Mouse (Mus musculus) erythroid progenitor cell, adult 5-6 weeks (primary cell): ENCODE results near the gene Gpr108. TPM values are rescaled to one million over a fixed set of nuclear protein-coding genes. Genes with fewer than 3 reads are reported as not detected.
A peak's percentile ranks its signal among the peaks of the same experiment; 100 is the strongest.

Experiments used
- ATAC-seq: replicated peaks from 2 replicates; pipeline ENCODE4 v1.8.0; 2016; ENCODE audit warnings: moderate number of reproducible peaks, mild to moderate bottlenecking, moderate TSS enrichment, inconsistent platforms; ENCODE audit not compliant: poor library complexity, low FRiP score, severe bottlenecking
- total RNA-seq, 2 experiments: library from RNA; stranded (forward) in 1 of 2; stranded (reverse) in 1 of 2; fragments of 150-400 nt in 1 of 2; fragments of 186-747, 209-891 nt in 1 of 2; gene quantifications; 2 replicates each; pipeline versions ENCODE4 v1.2.3 to v1.2.4; 2015 to 2017; ENCODE audit warnings: low replicate concordance in 2 of 2

Gpr108 gene
- total RNA-seq, 2 experiments from 2014 or later, result 4.4 to 10.1 TPM

DNA sequence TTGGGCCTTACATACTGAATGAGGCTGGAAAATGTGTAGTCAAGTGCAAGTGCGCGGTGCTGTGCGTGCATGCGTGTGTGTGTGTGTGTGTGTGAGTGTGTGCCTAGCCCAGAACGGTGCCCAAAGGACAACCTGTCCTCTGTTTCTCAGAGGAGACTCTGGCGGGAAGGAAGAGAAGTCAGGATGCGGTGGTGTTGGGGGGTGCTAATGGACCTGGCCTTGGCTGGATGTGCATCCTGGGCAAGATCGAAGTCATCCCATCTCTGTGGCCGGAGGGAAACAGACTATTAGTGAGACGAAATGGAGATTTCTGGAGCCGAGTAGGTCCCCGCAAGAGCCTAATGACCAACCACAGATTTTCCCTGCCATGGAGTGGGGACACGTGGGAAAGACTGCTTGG, 525 bp upstream of the Gpr108 start:
- no peak for ATAC-seq

DNA sequence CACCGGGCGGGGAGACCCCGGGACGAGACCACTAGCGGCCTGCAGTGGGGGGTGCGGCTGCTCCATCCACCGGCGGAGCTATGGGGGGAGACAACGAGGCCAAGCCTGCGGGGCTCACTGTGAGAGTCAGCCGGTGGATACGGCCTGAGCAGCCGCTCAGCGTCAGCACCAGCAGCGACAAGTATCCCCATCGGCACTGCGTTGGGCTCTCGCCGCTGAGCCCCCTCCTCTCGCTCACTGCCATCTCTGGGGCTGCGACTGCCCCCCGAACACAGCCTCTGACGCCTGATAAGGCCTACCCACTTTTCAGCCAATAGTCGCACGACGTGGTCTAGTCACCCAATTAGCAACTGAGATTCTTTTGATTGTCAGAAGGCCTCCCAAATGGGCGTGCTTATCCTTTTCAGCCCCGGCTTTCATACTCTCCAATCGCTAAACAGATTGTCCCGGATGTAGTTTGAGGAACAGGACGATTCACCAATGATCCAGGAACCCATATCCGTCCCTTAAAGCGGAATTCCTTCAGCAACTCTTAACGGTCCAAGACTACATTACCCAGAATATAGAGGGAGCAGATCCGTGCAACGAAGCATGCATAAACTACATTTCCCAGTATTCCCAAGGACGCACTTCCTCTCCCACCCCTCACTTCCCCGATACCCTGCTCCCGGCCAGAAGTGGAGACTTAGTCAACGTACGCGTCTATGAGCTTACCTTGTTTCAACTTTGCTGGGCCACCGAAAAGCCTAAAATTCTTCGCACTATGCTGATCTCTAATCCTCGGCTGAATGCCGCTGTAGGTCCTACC, 649 bp downstream of the Gpr108 start:
- ATAC-seq, result peak; percentile 85

DNA sequence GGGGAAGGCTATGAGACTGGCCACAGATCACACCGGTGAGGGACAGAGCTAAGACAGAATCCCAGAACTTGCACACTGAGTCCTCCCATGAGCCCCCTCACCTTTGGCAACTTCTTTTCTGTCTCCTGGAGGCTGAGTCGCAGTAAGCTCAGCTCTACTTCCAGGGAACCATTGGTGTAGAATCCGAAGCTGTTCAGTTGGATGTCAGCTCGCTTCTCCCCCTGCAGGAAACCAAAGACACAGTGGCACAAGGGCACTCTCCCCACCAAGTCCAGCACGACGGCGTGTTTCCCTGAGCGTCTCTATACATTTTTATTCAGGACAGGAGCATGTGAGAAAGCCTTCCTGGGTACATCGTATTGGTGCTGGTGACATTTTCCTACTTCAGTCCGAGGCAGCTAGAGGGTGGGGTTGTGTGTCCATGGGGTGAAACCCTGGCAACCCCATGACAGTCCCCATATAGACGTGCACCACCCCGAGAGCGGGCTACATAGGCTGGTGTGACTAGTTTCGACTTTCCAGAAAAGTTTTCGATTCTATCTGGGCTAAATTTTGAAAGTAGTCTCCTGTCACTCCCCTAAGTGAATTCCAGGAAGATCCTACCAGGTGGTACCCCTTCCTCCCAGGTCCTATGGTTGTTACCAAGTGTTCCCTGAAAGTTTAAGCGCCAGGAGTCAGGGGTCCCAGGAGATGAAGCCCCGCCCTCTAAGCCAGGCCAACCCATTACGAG, 1.4 kb downstream of the Gpr108 start:
- no peak for ATAC-seq

DNA sequence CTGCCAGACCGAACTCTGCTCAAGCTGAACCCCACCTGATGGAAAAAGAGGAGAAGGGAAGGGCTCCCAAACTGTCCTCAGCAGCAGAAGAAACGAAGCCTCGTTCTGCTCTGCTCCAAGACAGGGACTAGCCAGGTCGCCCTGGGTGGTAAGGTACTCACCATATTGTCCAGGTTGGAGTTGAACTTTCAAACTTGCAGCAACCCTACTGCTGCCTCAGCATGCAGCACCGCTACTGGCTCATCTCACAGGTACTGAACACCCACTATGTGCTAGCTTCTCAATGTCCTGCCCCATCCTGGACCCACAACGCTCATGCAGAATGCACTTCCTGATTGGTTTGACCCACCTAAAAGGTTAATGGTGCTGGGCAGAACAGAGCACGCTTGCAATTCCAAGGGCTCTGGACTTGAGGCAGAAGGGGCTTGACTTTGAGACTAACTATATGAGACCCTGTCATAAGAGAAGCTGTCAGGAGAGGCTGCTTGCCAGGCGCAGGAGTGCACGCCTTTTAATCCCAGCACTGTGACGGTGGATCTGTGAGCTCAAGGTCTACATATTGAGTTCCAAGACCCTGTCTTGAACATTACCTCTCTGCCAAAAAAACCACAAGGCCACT, 2.8 kb downstream of the Gpr108 start:
- no peak for ATAC-seq

DNA sequence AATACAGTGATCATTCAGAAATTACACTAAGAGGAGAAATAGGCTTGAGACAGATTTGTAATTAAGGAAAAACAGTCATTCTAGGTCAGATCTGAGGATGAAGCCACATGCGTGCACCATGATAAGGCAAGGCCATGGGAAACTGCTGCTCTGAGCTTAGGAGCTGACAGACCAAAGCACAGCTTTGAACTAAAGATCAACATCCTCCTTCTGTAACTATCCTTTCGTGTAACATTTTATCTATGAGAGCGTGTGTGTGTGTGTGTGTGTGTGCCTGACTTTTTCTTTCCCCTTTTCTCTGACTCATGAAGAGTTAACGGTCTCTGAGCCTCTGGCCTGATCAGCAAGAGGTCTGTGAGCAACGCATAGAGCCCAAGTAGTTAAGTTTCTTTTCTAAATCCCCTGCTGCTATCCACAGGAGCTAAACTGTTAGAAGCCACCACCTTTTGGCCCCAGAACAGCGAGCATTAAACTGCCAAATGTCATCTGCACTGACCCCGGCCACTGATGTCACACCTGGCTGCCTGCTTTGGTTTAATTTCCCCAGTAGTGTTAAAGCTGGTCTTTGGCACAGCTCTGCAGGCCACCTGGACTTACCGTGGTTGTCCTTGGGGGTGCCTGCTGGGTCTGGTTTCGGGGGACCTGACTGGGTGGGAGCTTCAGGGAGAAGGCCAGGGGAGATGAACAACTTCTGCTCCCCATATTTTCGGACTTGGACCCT, 4.4 kb downstream of the Gpr108 start:
- no peak for ATAC-seq

DNA sequence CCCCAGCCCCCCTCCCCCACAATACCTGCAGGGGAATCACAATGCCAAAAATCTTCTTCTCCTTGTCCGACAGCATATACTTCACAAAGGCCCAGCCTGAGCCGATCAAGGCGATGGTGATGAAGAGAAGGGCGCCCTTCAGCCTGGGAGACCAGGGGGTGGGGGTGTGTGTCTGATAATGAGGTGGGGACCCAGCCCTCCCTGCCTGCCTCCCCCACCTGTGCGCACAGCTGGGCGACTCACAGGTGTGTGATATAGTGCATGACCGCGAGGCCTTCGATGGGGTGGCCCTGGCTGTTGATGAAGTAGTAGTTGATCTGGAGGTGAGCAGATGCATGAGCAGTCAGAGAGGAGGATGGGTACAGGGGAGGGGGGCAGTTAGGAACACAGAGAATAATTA, 11.1 kb downstream of the Gpr108 start:
- no peak for ATAC-seq

DNA sequence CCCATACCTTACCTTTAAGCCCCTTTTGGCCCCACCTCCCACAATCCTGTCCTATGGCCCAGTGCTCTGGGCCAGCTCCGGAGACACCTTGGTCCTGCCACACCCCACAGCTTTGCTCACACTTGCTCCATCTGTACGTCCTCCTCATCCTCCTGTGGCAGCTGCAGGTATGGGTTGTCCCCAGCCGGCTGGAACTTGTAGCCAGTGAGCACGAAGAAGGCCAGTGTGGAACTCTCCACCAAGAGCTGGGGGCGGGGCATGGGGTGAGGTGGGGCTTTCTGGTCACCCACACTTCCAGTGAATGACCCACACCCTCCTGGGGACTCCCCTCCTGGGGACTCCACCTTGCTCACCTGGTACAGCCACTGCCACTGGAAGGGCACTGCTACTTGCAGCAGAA, 12.4 kb downstream of the Gpr108 start:
- ATAC-seq, result no peak

DNA sequence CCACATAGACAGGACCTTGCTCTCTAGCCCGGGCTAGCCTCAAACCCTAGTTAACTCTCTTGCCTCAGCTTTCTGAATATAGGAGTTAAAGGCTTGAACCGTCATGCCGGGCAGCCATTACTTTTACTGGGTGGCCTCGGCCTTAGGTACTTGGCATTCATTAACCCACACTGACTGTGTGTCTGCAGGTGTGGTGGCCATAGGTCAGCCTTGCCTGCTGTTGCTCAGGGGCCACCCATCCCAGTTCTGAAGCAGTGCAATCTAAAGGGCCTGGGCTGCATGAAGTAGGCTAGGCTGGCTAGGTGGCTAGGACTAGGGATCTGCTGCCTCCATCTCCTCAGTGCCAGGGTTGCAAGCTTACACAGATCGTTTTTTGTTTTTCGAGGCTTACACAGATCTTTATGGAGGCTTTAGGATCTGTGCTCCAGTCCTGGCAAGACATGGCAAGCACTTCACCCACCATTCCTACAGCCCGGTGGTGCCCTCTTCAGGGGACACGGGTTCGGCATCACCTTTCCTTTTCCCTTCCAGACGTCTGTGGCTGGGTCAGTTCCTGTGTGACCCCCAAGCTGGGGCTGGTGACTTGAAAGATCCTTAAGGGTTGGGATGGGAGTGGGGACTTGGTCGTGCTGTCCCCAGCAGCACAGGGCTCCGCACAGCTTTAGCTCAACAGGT, 13.9 kb downstream of the Gpr108 start:
- ATAC-seq, result no peak

DNA sequence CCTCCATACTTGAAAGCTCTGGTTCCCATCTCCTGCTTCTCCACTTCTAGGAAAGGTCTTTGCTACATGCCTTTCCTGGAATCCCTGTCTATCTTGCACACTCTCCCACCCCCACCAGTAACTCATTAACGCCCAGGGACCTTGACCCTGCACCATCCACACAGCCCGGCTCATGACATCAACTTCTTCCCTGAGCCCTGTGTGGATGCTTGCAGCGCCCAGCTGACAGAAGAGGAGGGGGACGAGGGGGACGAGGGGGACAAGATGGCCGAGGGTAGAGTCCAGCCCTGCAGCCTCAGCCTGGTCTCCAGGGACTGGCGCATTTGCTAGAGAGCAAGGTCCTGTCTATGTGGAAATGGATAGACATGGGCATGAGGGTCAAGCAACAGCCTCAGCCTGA, 15.2 kb downstream of the Gpr108 start:
- no peak for ATAC-seq

DNA sequence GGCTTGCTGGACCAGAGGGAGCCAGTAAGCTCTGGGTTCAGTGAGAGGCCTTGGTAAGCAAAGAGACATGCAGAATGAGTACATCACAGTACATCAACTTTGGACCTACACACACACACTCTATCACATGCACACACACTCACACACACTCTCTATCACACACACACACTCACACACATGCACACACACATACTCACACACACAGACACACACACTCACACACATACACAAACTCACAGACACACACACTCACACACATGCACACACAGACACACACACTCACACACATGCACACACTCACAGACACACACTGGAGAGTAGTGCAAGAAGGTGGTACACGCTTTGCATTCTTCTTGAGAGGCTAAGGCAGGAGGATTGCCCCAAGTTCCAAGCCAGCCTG, 16.0 kb downstream of the Gpr108 start:
- no peak for ATAC-seq

DNA sequence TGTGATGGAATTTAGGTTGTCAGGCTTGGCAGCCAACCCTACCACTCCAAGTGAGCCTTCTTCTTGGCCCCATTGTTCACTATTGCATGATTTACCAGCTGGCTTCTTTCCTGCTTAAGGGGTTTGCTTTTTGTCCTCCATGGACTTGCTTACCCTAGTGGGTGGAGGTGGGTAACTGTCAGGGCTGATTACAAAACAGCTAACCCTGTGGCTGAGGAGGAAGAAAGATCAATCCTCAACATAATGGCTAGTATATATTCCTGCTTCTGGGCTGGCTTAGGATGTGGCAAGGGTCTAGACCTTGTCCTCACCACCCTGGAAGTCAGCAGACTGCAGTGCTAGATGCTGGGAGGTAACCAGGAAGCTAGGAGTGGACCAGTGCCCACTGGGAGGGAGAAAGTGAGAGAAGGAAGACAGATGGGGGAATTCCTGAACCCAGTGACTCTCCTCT, 16.9 kb downstream of the Gpr108 start:
- ATAC-seq, result no peak

DNA sequence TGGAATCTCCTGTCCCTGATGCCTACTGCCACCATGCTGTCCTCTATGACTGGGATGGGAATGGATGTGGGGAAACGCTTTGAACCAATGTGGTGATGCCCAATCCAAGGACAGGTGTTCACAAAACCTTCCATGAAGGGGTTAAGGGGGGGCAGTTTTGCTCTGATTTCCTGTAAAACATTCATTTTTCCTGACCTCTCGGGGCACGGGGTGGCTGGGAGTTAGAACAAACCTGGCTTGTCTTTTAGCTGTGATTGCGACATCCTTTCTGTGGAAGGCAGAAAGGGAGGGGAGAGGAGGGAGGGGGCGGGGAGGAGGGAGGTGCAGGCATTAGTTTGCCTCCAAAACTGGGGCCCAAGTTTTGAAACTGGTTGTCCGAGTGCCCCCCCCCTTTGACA, 17.5 kb downstream of the Gpr108 start:
- no peak for ATAC-seq

DNA sequence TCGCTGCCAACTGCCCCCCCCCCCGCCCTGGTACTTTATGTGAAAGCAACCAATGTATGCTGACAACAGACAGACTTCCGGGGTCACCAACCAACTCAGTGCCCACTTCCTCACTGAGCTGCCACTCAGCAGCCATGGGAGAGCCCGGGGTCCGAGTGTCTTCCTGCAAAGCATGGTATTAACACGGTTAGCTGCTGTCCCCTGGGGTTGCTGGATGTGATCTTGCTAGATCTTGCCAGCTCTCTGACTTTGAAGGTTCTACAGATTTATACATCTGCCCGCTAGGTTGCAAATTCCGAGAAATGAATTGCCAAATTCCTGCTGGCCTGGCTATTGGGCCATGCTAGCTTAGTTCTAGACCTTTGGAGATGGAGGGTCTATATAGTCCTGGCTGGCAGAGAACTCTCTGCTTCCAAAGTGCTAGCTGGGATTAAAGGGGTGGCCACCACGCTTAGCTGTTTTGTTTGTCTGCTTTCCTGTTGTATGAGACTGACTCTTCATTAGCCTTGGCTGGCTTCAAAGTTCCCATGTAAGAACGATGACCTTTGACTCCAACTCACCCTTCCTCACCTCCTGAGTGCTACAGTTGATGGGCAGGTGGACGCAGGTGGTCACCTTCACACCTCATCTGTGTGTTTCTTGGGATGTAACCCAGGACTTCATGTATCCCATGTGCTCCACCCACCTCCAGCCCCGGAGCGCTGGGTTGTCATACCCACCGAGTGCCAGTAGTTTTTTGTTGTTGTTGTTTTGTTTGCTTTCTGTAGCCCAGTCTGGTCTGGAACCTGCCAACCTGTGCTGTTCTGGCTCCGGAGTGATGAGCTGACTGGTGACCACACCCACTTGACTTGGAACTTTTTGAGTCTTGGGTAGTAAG, 18.2 kb downstream of the Gpr108 start:
- ATAC-seq, result no peak

DNA sequence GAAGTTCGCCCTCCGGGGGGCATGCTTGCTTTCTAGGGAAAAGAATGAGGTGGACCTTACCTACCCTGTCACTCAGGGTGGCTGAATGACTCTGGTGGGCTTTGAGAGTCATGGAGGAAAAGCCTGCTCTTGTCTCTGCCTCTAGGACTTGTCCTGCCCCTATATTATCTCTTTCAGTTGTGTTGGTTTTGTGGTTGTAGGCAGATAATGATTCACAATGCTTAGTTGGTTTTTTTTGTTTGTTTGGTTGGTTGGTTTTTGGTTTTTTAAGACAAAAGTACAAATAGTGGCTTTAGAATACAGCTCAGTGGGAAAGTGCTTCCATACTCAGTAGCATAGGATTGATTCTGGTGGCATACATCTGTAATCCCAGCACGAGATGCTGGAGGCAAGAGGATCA, 19.4 kb downstream of the Gpr108 start:
- no peak for ATAC-seq

DNA sequence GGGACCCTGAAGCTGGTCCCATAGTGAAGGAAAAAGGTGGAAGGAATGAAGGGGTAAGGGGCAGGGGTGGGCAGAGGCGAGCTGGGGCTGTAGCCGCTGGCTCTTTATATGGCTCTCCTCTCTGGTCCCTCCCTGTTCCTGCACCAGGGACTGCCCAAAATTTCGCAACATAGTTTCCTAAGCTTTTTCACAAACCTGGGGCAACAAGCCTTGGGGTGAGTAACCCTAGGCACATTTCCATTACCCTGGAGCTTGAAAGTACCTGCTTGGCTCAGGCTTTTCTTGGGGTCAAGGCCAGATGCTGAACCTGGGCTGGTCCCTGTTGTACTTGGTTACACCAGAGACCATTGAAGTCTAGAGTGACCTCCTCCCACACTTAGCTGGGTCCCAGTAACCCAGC, 20.2 kb downstream of the Gpr108 start, which contains the start of gene C3:
Gene C3 (minus strand): TSS at position 123 of the 400 bp plus-strand sequence.
- no peak for ATAC-seq

DNA sequence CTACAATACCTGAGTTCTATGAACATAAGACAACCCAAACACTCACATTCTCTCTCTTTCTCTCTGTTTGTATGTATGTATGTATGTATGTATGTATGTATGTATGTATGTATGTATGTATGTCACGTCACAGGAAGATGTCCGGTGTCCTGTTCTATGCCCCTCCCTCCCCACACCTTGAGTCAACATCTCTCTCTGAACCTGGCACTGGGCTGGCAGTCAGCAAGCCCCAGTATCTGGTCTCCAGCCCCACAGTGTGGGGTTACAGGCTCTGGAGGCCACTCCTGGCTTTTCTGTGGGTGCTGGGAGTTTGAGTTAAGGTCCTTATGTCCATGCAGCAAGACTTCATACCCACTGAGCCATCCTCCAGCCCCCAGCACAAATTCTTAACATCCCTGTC, 20.8 kb downstream of the Gpr108 start:
- no peak for ATAC-seq

DNA sequence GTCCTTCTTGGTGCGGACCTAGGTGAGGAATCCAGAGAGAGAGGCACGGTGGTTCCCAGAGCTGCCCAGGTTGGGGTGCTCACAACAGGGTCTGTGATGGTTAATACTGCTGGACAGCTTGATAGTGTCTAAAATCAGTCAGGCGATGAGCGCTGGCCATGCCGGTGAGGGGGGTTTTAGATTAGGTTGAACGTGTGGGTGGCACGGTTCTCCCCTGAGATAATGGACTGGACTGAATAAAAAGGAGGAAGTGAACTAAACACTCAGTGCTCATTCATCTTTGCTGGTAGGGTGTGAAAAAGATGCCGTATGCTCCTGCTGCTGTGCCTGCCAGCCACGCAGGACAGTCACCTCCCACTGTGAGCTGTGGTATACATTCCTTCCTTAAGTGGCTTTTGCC, 24.9 kb downstream of the Gpr108 start:
- no peak for ATAC-seq

DNA sequence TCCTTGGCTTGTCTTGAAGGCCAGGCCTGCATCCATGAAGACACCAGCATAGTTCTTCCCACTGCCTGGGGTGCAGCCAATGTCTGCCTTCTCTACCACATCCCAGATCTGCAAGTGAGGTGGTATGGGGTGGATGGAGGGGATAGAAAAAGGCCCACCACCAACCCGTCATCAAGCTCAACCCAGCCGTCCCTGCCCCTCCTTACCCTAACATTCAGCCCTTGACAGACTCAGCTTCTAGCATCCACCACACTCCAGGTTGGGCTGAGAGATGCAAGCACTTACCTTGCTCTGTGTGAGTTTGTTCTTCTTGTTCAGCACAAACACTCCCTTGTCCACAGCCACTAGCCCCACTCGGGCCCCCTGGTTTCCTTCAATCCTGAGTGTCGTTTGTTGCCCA, 26.3 kb downstream of the Gpr108 start:
- ATAC-seq, result no peak

DNA sequence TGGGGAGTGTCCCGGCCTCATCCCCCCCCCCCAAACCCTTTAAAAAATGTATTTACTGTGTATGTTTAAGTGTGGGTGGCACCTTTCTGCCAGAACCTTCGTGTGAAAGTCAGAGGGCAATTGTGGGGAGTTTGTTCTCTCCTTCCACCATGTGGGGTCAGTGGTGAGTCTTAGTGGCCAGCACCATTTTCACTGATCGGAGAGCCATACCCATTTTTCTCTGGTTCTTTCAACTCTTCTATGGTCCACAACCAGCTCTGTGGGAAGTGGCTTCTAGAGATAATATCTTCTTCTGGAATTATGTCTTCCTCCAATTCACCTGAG, 28.4 kb downstream of the Gpr108 start:
- no peak for ATAC-seq
